Mouse (Mus musculus) naive thymus-derived CD4-positive, alpha-beta T cell, adult 5 months (primary cell): ENCODE results near the gene Speer4c. TPM values are rescaled to one million over a fixed set of nuclear protein-coding genes. Genes with fewer than 3 reads are reported as not detected.

Experiments
- polyA plus RNA-seq: library from polyadenylated mRNA; unstranded; fragments of 100-300 nt; shearing (Covaris generic); gene quantifications from one replicate; pipeline ENCODE4 v1.2.1, GENCODE M21; 2017

Gene Speer4c
- not detected for polyA plus RNA-seq

DNA sequence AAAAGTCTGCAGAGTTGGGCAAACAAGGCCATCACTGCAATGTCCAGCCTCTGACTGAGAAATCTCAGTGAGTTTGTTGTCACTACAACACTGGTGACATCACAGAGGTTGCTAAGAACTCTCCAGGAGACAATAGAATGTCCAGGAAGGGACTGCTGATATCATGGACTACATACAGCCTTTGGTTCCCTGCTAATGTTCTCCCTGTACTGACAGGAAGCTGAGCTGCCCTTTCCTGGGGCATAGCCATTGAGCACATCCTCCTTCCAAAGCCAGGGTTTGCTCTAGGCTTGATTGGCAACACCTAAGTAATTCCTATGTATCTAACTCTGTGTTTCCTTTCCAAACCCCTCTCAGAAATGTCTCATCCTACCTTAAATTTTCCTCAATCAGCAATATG lies at the start of gene Speer4c:
Speer4c (minus strand) TSS at position 101 of the 400 bp plus-strand sequence.

Other genes starting within 250 kb of the Speer4c start
- not detected for gene Gm21149, start 237.7 kb downstream of the Speer4c start, polyA plus RNA-seq
- gene Gm21190, start 185.0 kb downstream of the Speer4c start, polyA plus RNA-seq, result not detected
- gene Gm21083, start 136.9 kb downstream of the Speer4c start, polyA plus RNA-seq, result not detected
- not detected for gene Speer4d, start 95.2 kb downstream of the Speer4c start, polyA plus RNA-seq
- not detected for gene 4930572O03Rik, start 57.2 kb downstream of the Speer4c start, polyA plus RNA-seq
- 0.25 TPM for gene Cacna2d1, start 220.4 kb upstream of the Speer4c start, polyA plus RNA-seq